Mouse (Mus musculus) lung, embryonic 14.5 days (tissue): ENCODE data around the gene Ahnak2. TPM values are rescaled to one million over a fixed set of nuclear protein-coding genes. Genes with fewer than 3 reads are reported as not detected.
A peak's percentile ranks its signal among the peaks of the same experiment; 100 is the strongest.

Source experiments
- ATAC-seq: fragments of 200-750 bp; cut with Nextera tagmentation; 2 replicates; pipeline ENCODE4 v1.8.0; 2017; ENCODE audit warnings: mild to moderate bottlenecking, moderate TSS enrichment, moderate library complexity; ENCODE audit not compliant: insufficient read depth
- DNase-seq: peaks from one replicate; pipeline ENCODE4 v3.0.0-alpha.2; 2015
- H3K27ac ChIP-seq: fragments of 300-500 bp; sonication (generic); 2 replicates; pipeline ENCODE4 v1.5.1; 2014; ENCODE audit warnings: low read depth, mild to moderate bottlenecking, moderate library complexity
- H3K27me3 ChIP-seq: fragments of 300-500 bp; sonication (generic); 2 replicates; pipeline ENCODE4 v1.6.1; 2014; ENCODE audit warnings: low read length, control low read depth; ENCODE audit not compliant: insufficient read depth
- H3K36me3 ChIP-seq: fragments of 300-500 bp; sonication (generic); 2 replicates; pipeline ENCODE4 v1.6.1; 2014; ENCODE audit warnings: control low read depth; ENCODE audit not compliant: insufficient read depth
- H3K4me1 ChIP-seq: fragments of 300-500 bp; sonication (generic); 2 replicates; pipeline ENCODE4 v1.6.1; 2014; ENCODE audit warnings: antibody characterized with exemption, control low read depth; ENCODE audit not compliant: insufficient read depth
- H3K4me2 ChIP-seq: fragments of 300-500 bp; sonication (generic); 2 replicates; pipeline ENCODE4 v1.6.1; 2014; ENCODE audit warnings: mild to moderate bottlenecking
- H3K4me3 ChIP-seq: fragments of 300-500 bp; sonication (generic); 2 replicates; pipeline ENCODE4 v1.5.1; 2014; ENCODE audit warnings: low read depth, low read length
- H3K9ac ChIP-seq: fragments of 300-500 bp; sonication (generic); 2 replicates; pipeline ENCODE4 v1.6.1; 2014
- H3K9me3 ChIP-seq: fragments of 300-500 bp; sonication (generic); 2 replicates; pipeline ENCODE4 v1.6.1; 2016; ENCODE audit warnings: low read depth, low read length, control low read depth
- CTCF ChIP-seq: IDR thresholded peaks from 2 replicates; pipeline ENCODE4 v1.5.1; 2016; ENCODE audit warnings: antibody characterized with exemption, low read depth
- WGBS: fragments of 180-500 bp; shearing (Covaris S2); extraction: QIAGEN DNeasy Blood & Tissue Kit; methylation state at CpG from one replicate; pipeline ENCODE4 v1.1.7; 2014; 5-methylcytosine and 5-hydroxymethylcytosine counted together
- polyA plus RNA-seq: library from polyadenylated mRNA; unstranded; fragments of >200 nt; fragmentation: Nextera tagmentation; extraction: Ambion mirVana; gene quantifications from 2 replicates; pipeline ENCODE4 v1.2.1, GENCODE M21; 2014

Ahnak2 gene
- polyA plus RNA-seq, 1 experiment from 2014 or later, result 0.61 TPM

- Histone ChIP-seq H3K9ac (no peak overlapping the region), H3K4me3 (no peak overlapping the region), H3K36me3 (no peaks in the 10 kb centered on the region), H3K27ac (no peak overlapping the region), H3K4me2 (no peak overlapping the region), H3K4me1 (peaks cover 30% of the 10 kb centered on the region; the same call in 1 of the 2 replicates), H3K27me3 (peaks cover 20% of the 10 kb centered on the region), H3K9me3 (no peaks in the 10 kb centered on the region)
- DNase-seq (no peak), ATAC-seq (no peak)
- 33% methylated on average over 17 of the region's 17 CpGs for WGBS
- no peak for TF ChIP-seq CTCF
These were observed 5.6 kb downstream of the Ahnak2 start for GRCm38 (mm10) chr12:112796551-112797510.

GRCm38 (mm10) chr12:112795466-112796104, 6.9 kb downstream of the Ahnak2 start:
- no peak overlapping the region for H3K27ac ChIP-seq
- no peak for TF ChIP-seq CTCF
- no peaks in the 10 kb centered on the region for H3K9me3 ChIP-seq
- no peak overlapping the region for H3K9ac ChIP-seq
- H3K4me2 ChIP-seq, result no peak overlapping the region
- H3K4me3 ChIP-seq, result no peak overlapping the region
- no peaks in the 10 kb centered on the region for H3K36me3 ChIP-seq
- no peak for ATAC-seq
- H3K4me1 ChIP-seq, result peaks cover 26% of the 10 kb centered on the region; the same call in 1 of the 2 replicates
- H3K27me3 ChIP-seq, result peaks cover 8% of the 10 kb centered on the region; the same call in 1 of the 2 replicates
- WGBS, result 47% methylated on average over 16 of the region's 18 CpGs
- DNase-seq, result peak; percentile 19

GRCm38 (mm10) chr12:112794998-112795397, 7.5 kb downstream of the Ahnak2 start:
- ATAC-seq (no peak), DNase-seq (no peak)
- Histone ChIP-seq H3K4me1 (peaks cover 26% of the 10 kb centered on the region; the same call in 1 of the 2 replicates), H3K27ac (no peak overlapping the region; the same call in 1 of the 2 replicates), H3K27me3 (peaks cover 8% of the 10 kb centered on the region; the same call in 1 of the 2 replicates), H3K36me3 (no peaks in the 10 kb centered on the region), H3K9me3 (no peaks in the 10 kb centered on the region), H3K4me3 (no peak overlapping the region), H3K9ac (no peak overlapping the region), H3K4me2 (no peak overlapping the region)
- 86% methylated on average over 5 of the region's 5 CpGs for WGBS
- TF ChIP-seq CTCF, result no peak

GRCm38 (mm10) chr12:112794356-112794816, 8.1 kb downstream of the Ahnak2 start:
- Histone ChIP-seq H3K27ac (peak overlapping the region; percentile 12; the same call in 1 of the 2 replicates), H3K4me2 (0 out of 2 replicates have a peak overlapping the region, but pooled peaks have one; percentile 18), H3K4me3 (no peak overlapping the region), H3K9ac (no peak overlapping the region), H3K4me1 (peaks cover 26% of the 10 kb centered on the region; the same call in 1 of the 2 replicates), H3K36me3 (no peaks in the 10 kb centered on the region), H3K9me3 (no peaks in the 10 kb centered on the region), H3K27me3 (peaks cover 8% of the 10 kb centered on the region; the same call in 1 of the 2 replicates)
- WGBS, result 7% methylated on average over 7 of the region's 7 CpGs
- no peak for TF ChIP-seq CTCF
- ATAC-seq (no peak), DNase-seq (peak; percentile 13)

GRCm38 (mm10) chr12:112793601-112794355, 8.7 kb downstream of the Ahnak2 start:
- DNase-seq, result peak; percentile 83
- peak; percentile 71 for ATAC-seq
- 0 out of 2 replicates have a peak overlapping the region, but pooled peaks have one; percentile 18 for H3K4me2 ChIP-seq

GRCm38 (mm10) chr12:112791026-112791425, 11.4 kb downstream of the Ahnak2 start:
- Histone ChIP-seq H3K27me3 (peaks cover 8% of the 10 kb centered on the region; the same call in 1 of the 2 replicates), H3K36me3 (no peaks in the 10 kb centered on the region), H3K4me3 (no peak overlapping the region), H3K9ac (no peak overlapping the region), H3K4me2 (no peak overlapping the region), H3K27ac (no peak overlapping the region), H3K4me1 (peaks cover 22% of the 10 kb centered on the region; the same call in 1 of the 2 replicates), H3K9me3 (no peaks in the 10 kb centered on the region)
- DNase-seq (no peak), ATAC-seq (no peak)
- TF ChIP-seq CTCF, result no peak
- WGBS, result 64% methylated on average over 8 of the region's 8 CpGs

More at GRCm38 (mm10) chr12:112793601-112794355, 8.7 kb downstream of the Ahnak2 start:
- WGBS, result 59% methylated on average over 13 of the region's 13 CpGs
- peak overlapping the region; percentile 67 for H3K27ac ChIP-seq
- no peak overlapping the region for H3K9ac ChIP-seq
- TF ChIP-seq CTCF, result no peak
- no peaks in the 10 kb centered on the region for H3K9me3 ChIP-seq
- H3K36me3 ChIP-seq, result no peaks in the 10 kb centered on the region
- peaks cover 8% of the 10 kb centered on the region; the same call in 1 of the 2 replicates for H3K27me3 ChIP-seq
- peaks cover 26% of the 10 kb centered on the region; the same call in 1 of the 2 replicates for H3K4me1 ChIP-seq
- no peak overlapping the region for H3K4me3 ChIP-seq
